Mouse (Mus musculus) forebrain, embryonic 14.5 days (tissue): ENCODE measurements around the gene Zfp961. TPM values are rescaled to one million over a fixed set of nuclear protein-coding genes. Genes with fewer than 3 reads are reported as not detected.
A peak's percentile ranks its signal among the peaks of the same experiment; 100 is the strongest.
"Not testable (repeated sequence)": the region's sequence is repeated elsewhere in the genome, so short reads cannot be mapped to it uniquely, and the experiment has no call there.

Experiments used
- ATAC-seq: fragments of 200-750 bp; cut with Nextera tagmentation; 2 replicates; pipeline ENCODE4 v1.8.0; 2017; ENCODE audit warnings: mild to moderate bottlenecking, moderate library complexity
- DNase-seq: peaks from one replicate; pipeline ENCODE4 v3.0.0-alpha.2; 2015; ENCODE audit warnings: low spot score
- H3K27ac ChIP-seq: fragments of 300-500 bp; sonication (generic); 2 replicates; pipeline ENCODE4 v1.5.1; 2014; ENCODE audit warnings: low read depth, mild to moderate bottlenecking, control low read depth, low read length, moderate library complexity
- H3K27me3 ChIP-seq: fragments of 300-500 bp; sonication (generic); replicated peaks from 2 replicates; pipeline ENCODE4 v1.6.1; 2014; ENCODE audit warnings: low read length, control low read depth, mixed read lengths; ENCODE audit not compliant: control insufficient read depth, insufficient read depth
- H3K36me3 ChIP-seq: fragments of 300-500 bp; sonication (generic); 2 replicates; pipeline ENCODE4 v1.6.1; 2014; ENCODE audit warnings: low read length, control low read depth; ENCODE audit not compliant: control insufficient read depth, insufficient read depth
- H3K4me1 ChIP-seq: fragments of 300-500 bp; sonication (generic); 2 replicates; pipeline ENCODE4 v1.6.1; 2014; ENCODE audit warnings: antibody characterized with exemption, low read length, control low read depth; ENCODE audit not compliant: control insufficient read depth, insufficient read depth
- H3K4me2 ChIP-seq: fragments of 300-500 bp; sonication (generic); 2 replicates; pipeline ENCODE4 v1.6.1; 2014; ENCODE audit warnings: mild to moderate bottlenecking, control low read depth, low read length
- H3K4me3 ChIP-seq: fragments of 300-500 bp; sonication (generic); 2 replicates; pipeline ENCODE4 v1.5.1; 2014; ENCODE audit warnings: low read depth, low read length, control low read depth
- H3K9ac ChIP-seq: fragments of 300-500 bp; sonication (generic); 2 replicates; pipeline ENCODE4 v1.6.1; 2014; ENCODE audit warnings: mild to moderate bottlenecking, low read length, control low read depth, moderate library complexity
- H3K9me3 ChIP-seq: fragments of 300-500 bp; sonication (generic); replicated peaks from 2 replicates; pipeline ENCODE4 v1.6.1; 2016; ENCODE audit warnings: low read length, control low read depth, mixed read lengths; ENCODE audit not compliant: control insufficient read depth
- WGBS: fragments of 180-500 bp; shearing (Covaris S2); extraction: QIAGEN DNeasy Blood & Tissue Kit; methylation state at CpG from one replicate; pipeline ENCODE4 v1.1.7; 2014; 5-methylcytosine and 5-hydroxymethylcytosine counted together
- polyA plus RNA-seq: library from polyadenylated mRNA; unstranded; fragments of >200 nt; fragmentation: Nextera tagmentation; extraction: Ambion mirVana; gene quantifications from 2 replicates; pipeline ENCODE4 v1.2.1, GENCODE M21; 2014

Zfp961 gene
- polyA plus RNA-seq, 1 experiment from 2014 or later = 27.8 TPM

- no peaks in the 10 kb centered on the region for H3K27me3 ChIP-seq
- ATAC-seq (no peak), DNase-seq (no peak)
- no peaks in the 10 kb centered on the region for H3K4me1 ChIP-seq
- H3K27ac ChIP-seq = no peak overlapping the region
- no peak overlapping the region for H3K4me3 ChIP-seq
- H3K36me3 ChIP-seq = no peaks in the 10 kb centered on the region
- H3K9me3 ChIP-seq = no peaks in the 10 kb centered on the region
- no peak overlapping the region for H3K9ac ChIP-seq
- 69% methylated on average over 3 of the region's 3 CpGs for WGBS
- H3K4me2 ChIP-seq = no peak overlapping the region
Observed at GRCm38 (mm10) chr8:72000223-72000622, 49.4 kb downstream of the Zfp961 start.

DNA sequence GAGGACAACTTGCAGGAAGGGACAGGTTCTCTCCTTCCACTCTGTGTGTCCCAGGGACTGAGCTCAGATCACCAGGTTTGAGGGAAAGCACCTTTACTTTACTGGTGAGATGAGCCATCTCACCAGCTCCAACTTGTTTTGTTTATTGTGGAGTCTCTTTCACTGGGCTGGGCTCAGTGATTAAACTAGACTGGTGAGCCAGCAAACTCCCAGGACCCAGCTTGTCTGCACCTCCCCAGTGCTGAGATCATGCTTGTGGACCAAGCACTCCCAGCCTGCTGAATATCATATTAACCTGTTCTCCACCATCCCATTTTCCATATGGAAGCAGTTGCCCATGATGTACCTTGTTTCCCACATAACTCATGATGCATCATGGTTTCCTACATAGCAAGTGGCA lies 52.1 kb downstream of the Zfp961 start:
- DNase-seq (no peak), ATAC-seq (no peak)
- Histone ChIP-seq H3K9me3 (no peaks in the 10 kb centered on the region), H3K27ac (no peak overlapping the region), H3K4me1 (no peaks in the 10 kb centered on the region), H3K36me3 (no peaks in the 10 kb centered on the region), H3K4me2 (no peak overlapping the region), H3K9ac (no peak overlapping the region), H3K4me3 (no peak overlapping the region), H3K27me3 (no peaks in the 10 kb centered on the region)

- ATAC-seq (no peak), DNase-seq (no peak)
- Histone ChIP-seq H3K4me3 (no peak overlapping the region), H3K9ac (no peak overlapping the region), H3K36me3 (no peaks in the 10 kb centered on the region), H3K27me3 (no peaks in the 10 kb centered on the region), H3K4me2 (no peak overlapping the region), H3K4me1 (no peaks in the 10 kb centered on the region), H3K27ac (no peak overlapping the region), H3K9me3 (no peaks in the 10 kb centered on the region)
- 89% methylated on average over 3 of the region's 3 CpGs for WGBS
Observed at GRCm38 (mm10) chr8:72005912-72006311, 55.1 kb downstream of the Zfp961 start.

DNA sequence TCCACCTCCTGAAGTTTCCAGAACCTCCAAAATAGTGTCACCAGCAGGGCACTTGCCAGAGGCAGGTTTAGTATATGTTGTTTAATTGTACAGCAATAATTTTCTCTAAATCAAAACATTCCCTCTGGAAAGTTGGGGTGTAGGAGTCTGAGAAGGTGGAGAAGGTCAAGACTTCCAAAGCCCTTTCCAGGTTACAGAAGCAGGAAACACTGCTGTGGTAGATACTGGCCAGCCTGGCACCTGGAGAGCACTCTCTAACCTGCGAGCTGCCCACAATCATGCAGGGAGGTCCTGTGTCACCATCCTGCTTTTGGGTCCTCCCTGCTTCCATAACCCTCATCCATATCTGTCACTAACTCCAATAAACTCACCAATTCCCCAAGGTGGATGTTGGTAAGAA lies 55.9 kb downstream of the Zfp961 start:
- Histone ChIP-seq H3K9ac (no peak overlapping the region), H3K4me2 (no peak overlapping the region), H3K9me3 (no peaks in the 10 kb centered on the region), H3K4me1 (no peaks in the 10 kb centered on the region), H3K27ac (no peak overlapping the region), H3K4me3 (no peak overlapping the region), H3K27me3 (no peaks in the 10 kb centered on the region), H3K36me3 (no peaks in the 10 kb centered on the region)
- 89% methylated on average over 1 of the region's 1 CpGs for WGBS
- ATAC-seq (no peak), DNase-seq (no peak)

GRCm38 (mm10) chr8:72008134-72008641 lies 57.4 kb downstream of the Zfp961 start:
- Histone ChIP-seq H3K4me3 (no peak overlapping the region), H3K27ac (no peak overlapping the region), H3K27me3 (no peaks in the 10 kb centered on the region), H3K9ac (no peak overlapping the region), H3K4me2 (no peak overlapping the region), H3K4me1 (no peaks in the 10 kb centered on the region), H3K36me3 (no peaks in the 10 kb centered on the region), H3K9me3 (no peaks in the 10 kb centered on the region)
- DNase-seq (no peak), ATAC-seq (no peak)
- WGBS = 78% methylated on average over 3 of the region's 3 CpGs

- ATAC-seq (no peak), DNase-seq (no peak)
- H3K36me3 ChIP-seq = no peaks in the 10 kb centered on the region
- no peak within 1 kb of the TSS for H3K9ac ChIP-seq
- H3K4me2 ChIP-seq = no peak within 1 kb of the TSS
- H3K9me3 ChIP-seq = no peaks in the 10 kb centered on the region
- H3K4me3 ChIP-seq = no peak within 1 kb of the TSS
- no peak within 1 kb of the TSS for H3K27ac ChIP-seq
- H3K4me1 ChIP-seq = no peaks in the 10 kb centered on the region
- no peaks in the 10 kb centered on the region for H3K27me3 ChIP-seq
- 68% methylated on average over 3 of the region's 3 CpGs for WGBS
Observed at GRCm38 (mm10) chr8:72009473-72009872, 58.6 kb downstream of the Zfp961 start, which contains the start of gene Cyp4f18. Cyp4f18 (minus strand) TSS chr8:72009626.

DNA sequence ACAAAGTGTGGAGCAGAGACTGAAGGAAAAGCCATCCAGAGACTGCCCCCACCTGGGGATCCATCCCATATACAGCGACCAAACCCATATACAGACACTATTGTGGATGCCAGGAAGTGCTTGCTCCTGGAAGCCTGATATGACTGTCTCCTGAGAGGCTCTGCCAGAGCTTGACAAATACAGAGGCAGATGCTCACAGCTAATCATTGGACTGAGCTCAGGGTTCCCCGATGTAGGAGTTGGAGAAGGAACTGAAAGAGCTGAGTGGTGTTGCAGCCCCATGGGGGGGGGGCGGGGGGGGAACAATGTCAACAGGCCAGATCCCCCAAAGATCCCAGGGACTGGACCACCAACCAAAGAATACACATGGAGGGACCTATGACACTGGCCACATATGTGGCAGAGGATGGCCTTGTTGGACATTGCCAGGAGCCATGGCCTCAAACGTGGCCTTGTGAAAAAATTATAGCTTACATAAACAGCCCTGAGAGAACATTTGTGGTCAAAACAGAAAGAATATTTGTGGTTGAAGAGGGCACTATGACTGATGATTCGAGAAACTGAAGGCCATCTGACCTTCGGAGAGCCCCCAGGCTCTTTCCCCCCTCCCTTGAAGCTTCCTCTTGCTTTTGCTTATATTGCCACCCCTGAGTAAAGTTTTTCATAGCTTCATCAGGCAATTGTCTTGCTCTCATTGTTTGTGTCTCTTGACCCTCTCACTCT lies 62.8 kb downstream of the Zfp961 start:
- H3K4me2 ChIP-seq, H3K4me1 ChIP-seq, H3K27me3 ChIP-seq, ATAC-seq, H3K36me3 ChIP-seq, H3K9me3 ChIP-seq, H3K27ac ChIP-seq, H3K9ac ChIP-seq, H3K4me3 ChIP-seq, DNase-seq: not testable (repeated sequence)
- WGBS = 70% methylated on average over 6 of the region's 6 CpGs

DNA sequence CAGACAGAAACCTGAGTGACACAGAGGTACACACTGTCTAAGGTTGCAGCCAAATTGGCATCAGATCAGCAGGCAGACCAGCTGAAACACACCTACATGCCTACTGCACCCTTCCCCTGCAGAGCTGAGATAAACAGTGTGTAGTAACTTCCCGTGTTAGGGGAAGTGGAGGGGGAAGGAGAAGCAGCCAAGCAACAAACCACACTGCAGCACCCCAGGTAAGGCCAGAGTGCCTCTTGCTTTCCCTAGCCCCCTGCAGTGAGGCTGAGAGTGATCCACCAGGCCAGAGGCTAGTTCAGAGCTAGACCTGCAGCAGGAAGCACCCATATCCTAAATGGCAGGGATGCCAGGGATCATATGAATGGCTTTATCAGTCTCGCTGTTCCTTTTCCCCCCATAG lies 66.5 kb downstream of the Zfp961 start:
- H3K4me3 ChIP-seq, H3K27me3 ChIP-seq, H3K4me2 ChIP-seq, H3K9me3 ChIP-seq, H3K4me1 ChIP-seq, ATAC-seq, H3K9ac ChIP-seq, H3K36me3 ChIP-seq, DNase-seq, H3K27ac ChIP-seq: not testable (repeated sequence)
- WGBS = 80% methylated on average over 2 of the region's 2 CpGs

GRCm38 (mm10) chr8:72018141-72018540 lies 67.3 kb downstream of the Zfp961 start:
- DNase-seq (peak; percentile 13), ATAC-seq (no peak)
- Histone ChIP-seq H3K9ac (no peak overlapping the region), H3K4me1 (no peaks in the 10 kb centered on the region), H3K4me3 (no peak overlapping the region), H3K36me3 (no peaks in the 10 kb centered on the region), H3K4me2 (no peak overlapping the region), H3K27ac (no peak overlapping the region), H3K27me3 (no peaks in the 10 kb centered on the region), H3K9me3 (no peaks in the 10 kb centered on the region)
- 67% methylated on average over 2 of the region's 2 CpGs for WGBS
